Mouse (Mus musculus): ENCODE measurements around the gene Thyn1. TPM values are rescaled to one million over a fixed set of nuclear protein-coding genes. Genes with fewer than 3 reads are reported as not detected.

Gene Thyn1
- polyA plus RNA-seq, 1 experiment from 2014 or later: 72.1 TPM

GRCm38 (mm10) chr9:27029828-27030762, 30.6 kb downstream of the Thyn1 start, which contains the start of the genes Vps26b and Ncapd3:
TSS of gene Vps26b (minus strand) at chr9:27030065.
TSS of gene Ncapd3 (plus strand) at chr9:27030175.
- ATAC-seq (ENCODE audit: low read depth): peak; percentile 91
- DNase-seq: peak; percentile 94
- Histone ChIP-seq H3K4me1 (replicated peaks) (peaks cover 58% of the 10 kb centered on the region), H3K4me2 (peak within 1 kb of the TSS; percentile 96), H3K4me3 (replicated peaks) (peak within 1 kb of the TSS; percentile 97), H3K9ac (peak within 1 kb of the TSS; percentile 93), H3K27ac (peak within 1 kb of the TSS; percentile 84), H3K9me3 (replicated peaks) (no peaks in the 10 kb centered on the region), H3K36me3 (peaks cover 19% of the 10 kb centered on the region), H3K27me3 (no peaks in the 10 kb centered on the region)
- WGBS (ENCODE audit: insufficient replicate concordance): under 1% methylated on average over 77 of the region's 80 CpGs

GRCm38 (mm10) chr9:27030763-27031100, 31.2 kb downstream of the Thyn1 start:
- H3K36me3 ChIP-seq: peaks cover 21% of the 10 kb centered on the region
- peak overlapping the region; percentile 93 for H3K9ac ChIP-seq
- DNase-seq: no peak
- H3K9me3 ChIP-seq (replicated peaks): no peaks in the 10 kb centered on the region
- H3K4me3 ChIP-seq (replicated peaks): peak overlapping the region; percentile 97
- peak overlapping the region; percentile 76 for H3K27ac ChIP-seq
- ATAC-seq (ENCODE audit: low read depth): peak; percentile 39
- no peaks in the 10 kb centered on the region for H3K27me3 ChIP-seq
- under 1% methylated on average over 17 of the region's 17 CpGs for WGBS (ENCODE audit: insufficient replicate concordance)
- peaks cover 58% of the 10 kb centered on the region for H3K4me1 ChIP-seq (replicated peaks)
- H3K4me2 ChIP-seq: peak overlapping the region; percentile 73

- Histone ChIP-seq H3K27ac (no peak overlapping the region), H3K27me3 (no peaks in the 10 kb centered on the region), H3K4me3 (replicated peaks) (no peak overlapping the region), H3K9ac (no peak overlapping the region), H3K4me2 (no peak overlapping the region), H3K9me3 (replicated peaks) (no peaks in the 10 kb centered on the region), H3K36me3 (peaks cover 94% of the 10 kb centered on the region), H3K4me1 (replicated peaks) (no peaks in the 10 kb centered on the region)
- no peak for DNase-seq
- 86% methylated on average over 5 of the region's 5 CpGs for WGBS (ENCODE audit: insufficient replicate concordance)
- ATAC-seq (ENCODE audit: low read depth): no peak
Measured at GRCm38 (mm10) chr9:27043892-27044291, 44.4 kb downstream of the Thyn1 start.

- H3K4me2 ChIP-seq: no peak overlapping the region
- no peak overlapping the region for H3K27ac ChIP-seq
- no peak overlapping the region for H3K9ac ChIP-seq
- DNase-seq (no peak), ATAC-seq (ENCODE audit: low read depth) (no peak)
- no peak overlapping the region for H3K4me3 ChIP-seq (replicated peaks)
- WGBS (ENCODE audit: insufficient replicate concordance): 79% methylated on average over 2 of the region's 2 CpGs
- no peaks in the 10 kb centered on the region for H3K9me3 ChIP-seq (replicated peaks)
- H3K4me1 ChIP-seq (replicated peaks): no peaks in the 10 kb centered on the region
- no peaks in the 10 kb centered on the region for H3K27me3 ChIP-seq
- H3K36me3 ChIP-seq: peaks cover 92% of the 10 kb centered on the region
Measured at GRCm38 (mm10) chr9:27049492-27049891, 50.0 kb downstream of the Thyn1 start.

Other genes starting within 250 kb of the Thyn1 start
- 0.06 and 0.10 TPM in 2 replicates for gene Glb1l2, start 193.2 kb upstream of the Thyn1 start, polyA plus RNA-seq (2015; fragmentation: Nextera tagmentation; extraction: Ambion mirVana)
- gene Glb1l3, start 138.8 kb upstream of the Thyn1 start, polyA plus RNA-seq (2015; fragmentation: Nextera tagmentation; extraction: Ambion mirVana): not detected in 2 replicates
- 0.06 TPM in 1 of 2 replicates, not detected in the other for gene Gm1110, start 76.6 kb upstream of the Thyn1 start, polyA plus RNA-seq (2015; fragmentation: Nextera tagmentation; extraction: Ambion mirVana)
- gene Acad8, start 144 bp upstream of the Thyn1 start, polyA plus RNA-seq (2015; fragmentation: Nextera tagmentation; extraction: Ambion mirVana): 10.3 and 14.2 TPM in 2 replicates
- gene Vps26b, start 30.4 kb downstream of the Thyn1 start, polyA plus RNA-seq (2015; fragmentation: Nextera tagmentation; extraction: Ambion mirVana): 10.2 and 12.2 TPM in 2 replicates
- gene Ncapd3, start 30.5 kb downstream of the Thyn1 start, polyA plus RNA-seq (2015; fragmentation: Nextera tagmentation; extraction: Ambion mirVana): 25.0 and 32.7 TPM in 2 replicates
- 5.7 and 7.1 TPM in 2 replicates for gene Jam3, start 155.7 kb downstream of the Thyn1 start, polyA plus RNA-seq (2015; fragmentation: Nextera tagmentation; extraction: Ambion mirVana)